Mouse (Mus musculus): Measurements from ENCODE around the gene Ahnak2.
A peak's percentile ranks its signal among the peaks of the same experiment; 100 is the strongest.

The Ahnak2 gene

DNA sequence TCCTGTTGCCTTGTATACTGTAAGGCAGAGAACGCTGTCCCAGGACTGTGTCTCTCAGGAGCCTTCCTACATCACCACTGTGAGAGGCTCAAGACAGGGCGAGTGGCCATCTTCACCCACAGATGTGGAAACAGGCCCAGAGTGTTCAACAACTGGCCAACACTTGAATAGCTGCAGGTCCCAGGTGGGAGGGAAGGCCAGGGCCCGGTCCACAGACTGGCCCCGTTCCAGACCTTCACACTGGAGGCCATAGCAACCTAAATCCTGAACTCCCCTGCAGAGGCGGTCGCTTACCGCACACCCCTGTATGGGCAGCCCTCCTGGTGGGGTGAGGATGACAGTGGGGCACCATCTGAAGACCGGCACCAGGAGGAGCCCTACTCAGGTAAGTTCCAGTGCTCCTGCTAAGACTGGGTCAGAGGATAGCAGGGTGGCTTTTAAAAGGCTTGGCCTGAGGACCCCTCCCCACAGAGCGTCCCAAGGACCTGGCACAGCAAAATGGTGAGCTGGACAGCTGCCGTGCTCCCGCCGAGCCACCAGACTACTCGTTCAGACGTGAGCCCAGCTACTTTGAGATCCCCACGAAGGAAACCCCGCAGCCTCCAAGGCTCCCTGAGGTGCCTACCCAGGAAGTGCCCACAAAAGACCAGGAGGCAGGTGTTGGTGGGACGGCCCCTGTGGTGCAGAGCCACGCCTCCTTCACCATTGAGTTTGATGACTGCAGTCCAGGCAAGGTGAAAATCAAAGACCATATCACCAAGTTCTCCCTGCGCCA lies 67.4 kb downstream of the Ahnak2 start:
- DNase-seq (ENCODE audit: low read depth, low spot score) = no peak

GRCm38 (mm10) chr12:112734108-112734820 lies 68.2 kb downstream of the Ahnak2 start:
- no peak for DNase-seq (ENCODE audit: low read depth, low spot score)

GRCm38 (mm10) chr12:112732591-112732990 lies 69.9 kb downstream of the Ahnak2 start:
- no peak for DNase-seq (ENCODE audit: low read depth, low spot score)

GRCm38 (mm10) chr12:112730808-112731207 lies 71.6 kb downstream of the Ahnak2 start:
- DNase-seq (ENCODE audit: low read depth, low spot score) = no peak

DNA sequence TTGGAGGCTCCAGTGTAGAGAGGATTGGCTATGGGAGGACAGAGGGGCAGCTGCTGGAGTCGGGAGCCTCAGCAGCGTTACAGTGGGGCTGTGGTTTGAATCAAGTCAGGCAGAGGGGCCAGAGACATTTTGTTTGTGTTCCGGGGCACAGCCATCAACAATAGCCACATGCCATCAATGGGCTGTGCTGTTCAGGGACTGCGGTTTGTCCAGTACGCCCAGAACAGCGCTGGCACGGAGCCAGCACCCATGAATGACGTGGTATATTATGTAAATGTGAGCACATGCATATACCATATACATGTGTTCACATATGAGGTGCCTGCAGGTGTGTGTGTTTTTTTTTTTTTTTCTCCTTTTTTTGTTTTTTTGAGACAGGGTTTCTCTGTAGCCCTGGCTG lies 74.7 kb downstream of the Ahnak2 start:
- DNase-seq (ENCODE audit: low read depth, low spot score) = no peak

DNA sequence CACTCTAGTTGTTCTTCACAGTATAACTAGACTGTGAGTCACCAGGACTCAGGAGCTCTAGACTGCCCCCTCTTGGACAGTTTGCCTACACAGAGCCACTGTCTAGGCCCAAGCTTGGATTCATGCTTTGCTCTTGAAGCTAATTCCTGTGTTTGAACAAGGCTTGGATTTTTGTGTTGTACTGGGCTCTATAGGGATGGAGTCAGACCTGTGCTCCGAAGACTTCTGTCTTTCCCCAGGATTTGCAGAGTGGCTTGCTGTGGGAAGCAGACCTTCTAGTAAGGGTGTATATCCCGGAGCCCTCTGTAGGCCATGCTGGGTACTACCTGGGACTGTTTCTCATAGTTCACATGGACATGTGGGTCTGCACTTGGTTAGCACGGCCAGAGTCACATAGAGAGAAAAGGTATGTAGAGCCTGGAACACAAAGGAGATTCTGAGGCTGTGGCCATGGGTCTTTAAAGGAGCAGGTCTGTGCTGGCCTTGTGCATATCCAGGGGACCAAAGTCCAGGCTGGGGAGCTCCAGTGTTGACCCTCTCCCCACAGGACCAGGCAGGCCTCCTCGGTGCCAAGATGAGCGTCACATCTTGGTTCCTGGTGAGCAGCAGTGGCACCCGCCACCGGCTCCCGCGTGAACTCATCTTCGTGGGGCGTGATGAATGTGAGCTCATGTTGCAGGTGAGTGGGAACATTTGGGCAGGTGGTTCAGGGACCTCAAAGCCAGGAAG lies 78.2 kb downstream of the Ahnak2 start:
- peak; percentile 80 for DNase-seq (ENCODE audit: low read depth, low spot score)

DNA sequence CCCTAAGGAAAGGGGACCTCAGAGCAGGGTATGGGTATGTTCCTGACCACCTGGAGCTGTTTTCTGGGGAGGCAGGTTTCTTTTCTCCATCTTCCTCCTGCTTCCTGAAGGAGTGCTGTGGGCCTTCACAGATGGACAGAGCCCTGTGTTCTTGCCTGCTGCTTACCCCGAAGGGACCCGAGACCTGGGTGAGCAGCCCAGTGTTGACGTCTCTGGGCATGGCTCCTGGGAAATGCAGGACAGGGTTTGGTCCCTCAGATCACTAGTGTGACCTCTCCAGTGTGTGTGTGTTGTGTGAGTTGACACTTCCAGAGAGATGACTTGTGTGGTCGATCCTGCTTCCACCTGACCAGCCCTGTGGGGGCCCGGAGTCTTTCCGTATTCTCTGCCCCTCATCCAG lies 79.0 kb downstream of the Ahnak2 start:
- DNase-seq (ENCODE audit: low read depth, low spot score) = no peak

DNA sequence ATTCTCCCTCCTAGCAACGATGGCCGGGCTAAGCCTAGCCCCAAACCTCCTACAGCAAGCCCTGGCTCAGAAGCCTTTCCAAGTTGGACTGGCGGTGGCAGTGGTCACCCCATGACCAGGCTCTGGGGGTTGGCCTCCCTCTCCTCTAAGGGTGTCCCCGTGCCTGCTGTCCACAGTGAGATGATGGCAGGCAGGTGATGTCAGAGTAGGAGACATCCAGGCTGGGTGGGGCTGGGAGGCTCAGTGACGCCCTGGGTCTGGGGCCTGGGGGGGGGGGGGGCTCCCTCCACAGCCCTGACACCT lies 79.5 kb downstream of the Ahnak2 start:
- DNase-seq (ENCODE audit: low read depth, low spot score) = no peak

DNA sequence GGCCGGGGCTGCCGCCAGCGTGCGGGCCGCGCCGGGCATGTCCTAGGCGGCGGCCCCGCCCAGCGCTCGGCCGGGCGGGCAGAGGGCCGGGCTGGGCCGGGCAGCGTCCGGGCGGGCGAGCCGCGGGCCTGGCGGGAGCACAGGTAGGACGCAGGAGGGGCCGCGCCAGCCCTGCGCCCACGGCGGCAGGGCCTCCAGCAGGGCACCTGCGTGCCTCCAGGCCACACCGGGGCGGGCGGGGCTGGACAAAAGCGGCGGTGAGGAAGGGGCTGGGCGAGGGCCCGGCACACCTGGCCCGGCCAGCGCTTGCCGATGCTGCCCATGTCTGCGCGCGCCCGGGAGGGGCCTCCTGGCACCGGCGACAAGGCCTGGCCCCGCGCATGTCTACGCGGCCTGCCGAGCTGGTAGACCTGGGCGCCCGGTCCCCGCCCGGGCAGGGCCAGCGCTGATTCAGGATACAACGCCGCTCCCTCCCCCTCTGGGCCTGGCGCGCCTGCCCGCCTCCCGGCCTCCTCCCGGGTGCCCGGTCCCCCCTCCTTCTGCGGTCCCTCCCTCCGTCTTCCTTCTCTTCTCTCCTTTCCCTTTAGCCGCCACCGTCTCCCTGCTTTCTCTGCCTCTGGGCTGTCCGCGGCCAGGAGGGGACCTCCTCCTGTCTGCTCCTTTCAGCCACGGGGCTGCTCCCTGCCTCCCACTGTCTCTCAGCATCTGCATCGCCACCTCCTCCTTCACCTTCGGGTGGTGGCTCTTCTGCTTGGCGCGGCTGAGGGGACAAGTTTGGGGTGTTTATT lies 80.0 kb downstream of the Ahnak2 start:
- no peak for DNase-seq (ENCODE audit: low read depth, low spot score)

All from ES-CJ7 (cell line).